Comparison of ENCODE assay signal across 9 mouse cellular contexts in genomic region chr19:44300520-44300919, GRCm38 (mm10). TPM values are rescaled to one million over a fixed set of nuclear protein-coding genes. Genes with fewer than 3 reads are reported as not detected.
DNase-seq lines count a peak whose midpoint lies in the region; ATAC-seq and TF ChIP-seq lines count a peak whose summit lies in the region.
"Had no signal": no experiment of that assay in that cellular context is flagged by ENCODE, and none has a peak within 500 bp of the region (broad histone marks: within the 10 kb centered on the region; RNA-seq: fewer than 3 reads in every experiment).

No protein-coding gene starts in this region.

- H3K27me3 ChIP-seq in forebrain, embryonic 10.5 days (ENCODE audit: poor library complexity, severe bottlenecking): no peaks in the 10 kb centered on the region
- H3K27me3 ChIP-seq in intestine, embryonic 16.5 days (replicated peaks; ENCODE audit: control insufficient read depth, insufficient read depth, low read length): no peaks in the 10 kb centered on the region

- H3K4me1 ChIP-seq in forebrain, embryonic 10.5 days: peaks cover 69% of the 10 kb centered on the region
- H3K4me1 ChIP-seq in intestine, embryonic 16.5 days (ENCODE audit: control insufficient read depth, insufficient read depth, low read length): peaks cover 56% of the 10 kb centered on the region

- H3K4me2 ChIP-seq in intestine, embryonic 16.5 days (ENCODE audit: low read depth, low read length): peak overlapping the region; percentile 89

- H3K4me3 ChIP-seq in left cerebral cortex, adult 2 months: peak overlapping the region; percentile 20
- H3K4me3 ChIP-seq in forebrain, embryonic 10.5 days: peak overlapping the region; percentile 76; the same call in 1 of the 2 replicates
- H3K4me3 ChIP-seq in intestine, embryonic 16.5 days (ENCODE audit: low read length): peak overlapping the region; percentile 85

- peaks cover 99% of the 10 kb centered on the region for H3K36me3 ChIP-seq in forebrain, embryonic 10.5 days (replicated peaks)
- peaks cover 40% of the 10 kb centered on the region for H3K36me3 ChIP-seq in intestine, embryonic 16.5 days (ENCODE audit: control insufficient read depth, insufficient read depth, low read length)

- intact Hi-C loops in left cerebral cortex, adult 2 months (cut with DNase I): no loop called here
- intact Hi-C loops in left cerebral cortex, postnatal 36 days (cut with DNase I): loop anchor here (5.0 kb wide), 1 partner anchor 62 kb away; no protein-coding TSS in a partner anchor
- intact Hi-C loops in left cerebral cortex, postnatal 14 days (cut with DNase I): loop anchor here (5.0 kb wide), 1 partner anchor 62 kb away; no protein-coding TSS in a partner anchor

- no peak for TF ChIP-seq CTCF in left cerebral cortex, adult 2 months (IDR thresholded peaks at IDR 0.05)

- no peak for DNase-seq in left cerebral cortex, adult 2 months (ENCODE audit: extremely low spot score in 1 of 2, low spot score in 2 of 2)
- no peak for DNase-seq in left cerebral cortex, postnatal 36 days (ENCODE audit: low spot score in 2 of 2)
- no peak for DNase-seq in forebrain, embryonic 10.5 days (ENCODE audit: extremely low spot score, low spot score)
- peak; percentile 30 for DNase-seq in naive thymus-derived CD4-positive, alpha-beta T cell, adult 2 months (ENCODE audit: low read depth)
- no peak for DNase-seq in left cerebral cortex, adult 18-20 months (ENCODE audit: low spot score in 2 of 2)
- DNase-seq in left cerebral cortex, postnatal 14 days (ENCODE audit: low spot score in 2 of 2): no peak
- DNase-seq: layer of hippocampus, adult 9-11 months had no signal

- 87% methylated on average over 7 of the region's 7 CpGs for WGBS in forebrain, embryonic 10.5 days
- 75% methylated on average over 7 of the region's 7 CpGs for WGBS in intestine, embryonic 16.5 days

- no peak for ATAC-seq in intestine, embryonic 16.5 days
- no peak for ATAC-seq in megakaryocyte-erythroid progenitor cell, adult 5-6 weeks (replicated peaks; ENCODE audit: low FRiP score, low TSS enrichment, poor library complexity, severe bottlenecking)

- peak overlapping the region; percentile 95 for H3K9ac ChIP-seq in intestine, embryonic 16.5 days (ENCODE audit: low read depth, low read length)

- peak overlapping the region; percentile 28 for H3K27ac ChIP-seq in left cerebral cortex, adult 2 months
- H3K27ac ChIP-seq in forebrain, embryonic 10.5 days: no peak overlapping the region
- H3K27ac ChIP-seq in intestine, embryonic 16.5 days (ENCODE audit: low read length): peak overlapping the region; percentile 79

- H3K9me3 ChIP-seq in forebrain, embryonic 10.5 days: no peaks in the 10 kb centered on the region
- H3K9me3 ChIP-seq in intestine, embryonic 16.5 days (ENCODE audit: control insufficient read depth, low read length): no peaks in the 10 kb centered on the region

RNA-seq across cellular contexts. Expression of gene Scd2, which starts 7.0 kb away (rescaled TPM):
- total RNA-seq in left cerebral cortex, adult 2 months (2021): 100 to 1,000 TPM; 580 to 609 TPM
- total RNA-seq in left cerebral cortex, postnatal 36 days (2021): 100 to 1,000 TPM; 590 to 647 TPM
- 369 and 403 TPM in 2 replicates for polyA plus RNA-seq in forebrain, embryonic 10.5 days (2016; fragmentation: Nextera tagmentation; extraction: Ambion mirVana)
- polyA plus RNA-seq in intestine, embryonic 16.5 days (2015; fragmentation: Nextera tagmentation; extraction: Ambion mirVana): 452 and 553 TPM in 2 replicates
- 56.2 and 62.2 TPM in 2 replicates for total RNA-seq in megakaryocyte-erythroid progenitor cell, adult 5-6 weeks (2014; fragmentation: Nextera tagmentation)
- total RNA-seq in megakaryocyte-erythroid progenitor cell, adult 5-6 weeks (2017): 71.9 and 90.7 TPM in 2 replicates
- 100 to 1,000 TPM; 581 to 588 TPM for total RNA-seq in left cerebral cortex, adult 18-20 months (2021)
- 100 to 1,000 TPM; 555 to 608 TPM for total RNA-seq in left cerebral cortex, postnatal 14 days (2021)

RNA-seq across cellular contexts. Expression of gene Scd4, which starts 32.4 kb away (rescaled TPM):
- 1 to 10 TPM; 2.1 to 2.3 TPM for total RNA-seq in left cerebral cortex, adult 2 months (2021)
- total RNA-seq in left cerebral cortex, postnatal 36 days (2021): 1 to 10 TPM; 2.2 to 3.1 TPM
- polyA plus RNA-seq in forebrain, embryonic 10.5 days (2016; fragmentation: Nextera tagmentation; extraction: Ambion mirVana): 0.06 TPM in 1 of 2 replicates, not detected in the other
- polyA plus RNA-seq in intestine, embryonic 16.5 days (2015; fragmentation: Nextera tagmentation; extraction: Ambion mirVana): 0.09 and 0.22 TPM in 2 replicates
- total RNA-seq in megakaryocyte-erythroid progenitor cell, adult 5-6 weeks (2014; fragmentation: Nextera tagmentation): 0.69 and 2.1 TPM in 2 replicates
- 0.38 TPM in 1 of 2 replicates, not detected in the other for total RNA-seq in megakaryocyte-erythroid progenitor cell, adult 5-6 weeks (2017)
- 1 to 10 TPM; 2.2 to 2.7 TPM for total RNA-seq in left cerebral cortex, adult 18-20 months (2021)
- 1 to 10 TPM; 1.9 to 2.1 TPM for total RNA-seq in left cerebral cortex, postnatal 14 days (2021)

Comparison
In these comparisons a context has a peak if more than half of its experiments do, and no peak if none do; other contexts are left out.
1. H3K4me3 ChIP-seq: peak in every context shown above with its lines; median percentile 85 in intestine, embryonic 16.5 days; 76 in forebrain, embryonic 10.5 days; 20 in left cerebral cortex, adult 2 months.
2. RNA of gene Scd2, which starts 7.0 kb away (total RNA-seq): 590 to 647 TPM in left cerebral cortex, postnatal 36 days, 580 to 609 TPM in left cerebral cortex, adult 2 months, 555 to 608 TPM in left cerebral cortex, postnatal 14 days and 581 to 588 TPM in left cerebral cortex, adult 18-20 months; 56.2 to 90.7 TPM in megakaryocyte-erythroid progenitor cell, adult 5-6 weeks; every median in the first group is over 4 times any median in the second.